Mouse (Mus musculus) right cerebral cortex, postnatal 4 days (tissue): Measurements from ENCODE around the gene Zbtb48.

Experiments
- DNase-seq: peaks from one replicate; pipeline ENCODE4 v3.0.0-alpha.2; 2022

Gene Zbtb48

GRCm38 (mm10) chr4:152028456-152028855, 985 bp upstream of the Zbtb48 start:
- DNase-seq = no peak

- no peak for DNase-seq
Observed at GRCm38 (mm10) chr4:152026751-152027508, 541 bp downstream of the Zbtb48 start.

GRCm38 (mm10) chr4:152024525-152024924, 2.9 kb downstream of the Zbtb48 start:
- no peak for DNase-seq

- DNase-seq = no peak
Observed at GRCm38 (mm10) chr4:152022506-152022905, 5.0 kb downstream of the Zbtb48 start.

- no peak for DNase-seq
Observed at GRCm38 (mm10) chr4:152021568-152022097, 5.8 kb downstream of the Zbtb48 start.

GRCm38 (mm10) chr4:152020024-152020423, 7.4 kb downstream of the Zbtb48 start:
- no peak for DNase-seq

- DNase-seq = no peak
Observed at GRCm38 (mm10) chr4:152019073-152019472, 8.4 kb downstream of the Zbtb48 start.

GRCm38 (mm10) chr4:152013036-152013813, 14.2 kb downstream of the Zbtb48 start:
- no peak for DNase-seq

GRCm38 (mm10) chr4:152012109-152012508, 15.4 kb downstream of the Zbtb48 start:
- no peak for DNase-seq

GRCm38 (mm10) chr4:152011171-152011760, 16.2 kb downstream of the Zbtb48 start:
- no peak for DNase-seq

- no peak for DNase-seq
Observed at GRCm38 (mm10) chr4:152010707-152011134, 16.8 kb downstream of the Zbtb48 start.

- no peak for DNase-seq
Observed at GRCm38 (mm10) chr4:152010091-152010706, 17.3 kb downstream of the Zbtb48 start.

- peak; percentile 67 for DNase-seq
Observed at GRCm38 (mm10) chr4:152009076-152010051, 18.1 kb downstream of the Zbtb48 start.

GRCm38 (mm10) chr4:152008622-152009075, 18.8 kb downstream of the Zbtb48 start, which contains the start of gene Klhl21:
TSS of gene Klhl21 (plus strand) at chr4:152008803.
- DNase-seq = peak; percentile 79

- DNase-seq = no peak
Observed at GRCm38 (mm10) chr4:152008148-152008500, 19.3 kb downstream of the Zbtb48 start.

- DNase-seq = no peak
Observed at GRCm38 (mm10) chr4:152007481-152008147, 19.9 kb downstream of the Zbtb48 start.

GRCm38 (mm10) chr4:152006812-152007211, 20.7 kb downstream of the Zbtb48 start:
- DNase-seq = no peak

- no peak for DNase-seq
Observed at GRCm38 (mm10) chr4:152006137-152006536, 21.3 kb downstream of the Zbtb48 start.

- no peak for DNase-seq
Observed at GRCm38 (mm10) chr4:152002063-152002462, 25.4 kb downstream of the Zbtb48 start.

- DNase-seq = no peak
Observed at GRCm38 (mm10) chr4:152001335-152001734, 26.1 kb downstream of the Zbtb48 start.

GRCm38 (mm10) chr4:152000906-152001305, 26.6 kb downstream of the Zbtb48 start:
- DNase-seq = no peak
